Mouse (Mus musculus) CH12.LX (cell line): ENCODE measurements around the gene 1700042G07Rik.

Experiments
- CHD1 ChIP-seq: IDR thresholded peaks from 2 replicates; pipeline ENCODE4 v1.6.1; 2012; ENCODE audit warnings: low read depth, low read length, improper control_type of control experiment, inconsistent platforms
- CHD2 ChIP-seq: IDR thresholded peaks from 2 replicates; pipeline ENCODE4 v1.6.1; 2011; ENCODE audit warnings: low read length, improper control_type of control experiment
- CTCF ChIP-seq, 2 experiments: IDR thresholded peaks in 1 of 2; conservative IDR thresholded peaks in 1 of 2; 2 replicates each; pipeline ENCODE4 v1.5.1; 2011 to 2012; ENCODE audit warnings: low read depth in 2 of 2, low read length in 2 of 2, improper control_type of control experiment in 1 of 2, inconsistent platforms in 1 of 2, mild to moderate bottlenecking in 1 of 2, moderate library complexity in 1 of 2
- E2F4 ChIP-seq: IDR thresholded peaks from 2 replicates; pipeline ENCODE4 v1.6.1; 2011; ENCODE audit warnings: low read depth, low read length, improper control_type of control experiment; ENCODE audit not compliant: insufficient replicate concordance
- GABPA ChIP-seq: IDR thresholded peaks from 2 replicates; pipeline ENCODE4 v1.6.1; 2012; ENCODE audit warnings: low read depth, low read length, improper control_type of control experiment, inconsistent platforms; ENCODE audit not compliant: insufficient replicate concordance
- MAX ChIP-seq: IDR thresholded peaks from 2 replicates; pipeline ENCODE4 v1.6.1; 2011; ENCODE audit warnings: low read length, improper control_type of control experiment
- MYC ChIP-seq: IDR thresholded peaks from 2 replicates; pipeline ENCODE4 v1.6.1; 2011; ENCODE audit warnings: low read depth, mild to moderate bottlenecking, improper control_type of control experiment, low read length
- NRF1 ChIP-seq: IDR thresholded peaks from 2 replicates; pipeline ENCODE4 v1.6.1; 2014; ENCODE audit warnings: low read depth, mild to moderate bottlenecking, inconsistent platforms, low read length, improper control_type of control experiment, moderate library complexity
- RCOR1 ChIP-seq: conservative IDR thresholded peaks from 2 replicates; pipeline ENCODE4 v1.6.1; 2012; ENCODE audit warnings: low read depth, mild to moderate bottlenecking, inconsistent platforms, low read length, improper control_type of control experiment
- SIN3A ChIP-seq: IDR thresholded peaks from 2 replicates; pipeline ENCODE4 v1.6.1; 2012; ENCODE audit warnings: low read length, improper control_type of control experiment, inconsistent platforms
- UBTF ChIP-seq: IDR thresholded peaks from 2 replicates; pipeline ENCODE4 v1.6.1; 2012; ENCODE audit warnings: low read depth, mild to moderate bottlenecking, inconsistent platforms, low read length, improper control_type of control experiment, moderate library complexity
- USF1 ChIP-seq: IDR thresholded peaks from 2 replicates; pipeline ENCODE4 v1.6.1; 2014; ENCODE audit warnings: low read depth, mild to moderate bottlenecking, inconsistent platforms, low read length, improper control_type of control experiment

- TF ChIP-seq CTCF (conservative IDR thresholded peaks at IDR 0.05 in 1 of 2, IDR thresholded peaks at IDR 0.05 in 1 of 2; ENCODE audit: low read depth in 2 of 2, low read length in 2 of 2) (no peak), USF1 (no peak), GABPA (no peak), UBTF (no peak), CHD2 (no peak), MAX (no peak), SIN3A (no peak), E2F4 (no peak), NRF1 (no peak), CHD1 (no peak), RCOR1 (no peak), MYC (no peak)
Observed at GRCm38 (mm10) chr4:116149812-116150155, 23.4 kb upstream of the 1700042G07Rik start.
